Mouse (Mus musculus) cerebellum, adult 2 months (tissue): Measurements from ENCODE around the gene Efna1. TPM values are rescaled to one million over a fixed set of nuclear protein-coding genes. Genes with fewer than 3 reads are reported as not detected.

ENCODE experiments used
- DNase-seq, 2 experiments: peaks; one replicate each; pipeline ENCODE4 v3.0.0; 2021
- H3K27ac ChIP-seq: fragments of 200-500 bp; 2 replicates; pipeline ENCODE4 v1.5.1; 2012; ENCODE audit warnings: low read length, control low read depth, inconsistent platforms; ENCODE audit not compliant: insufficient read depth
- H3K27me3 ChIP-seq: fragments of 200-500 bp; 2 replicates; pipeline ENCODE4 v1.6.1; 2012; ENCODE audit warnings: inconsistent platforms, mild to moderate bottlenecking, low read length, moderate library complexity; ENCODE audit not compliant: control insufficient read depth, insufficient read depth
- H3K4me1 ChIP-seq: fragments of 200-500 bp; 2 replicates; pipeline ENCODE4 v1.6.1; 2011; ENCODE audit warnings: low read length; ENCODE audit not compliant: control insufficient read depth, insufficient read depth
- H3K4me3 ChIP-seq: fragments of 200-500 bp; replicated peaks from 2 replicates; pipeline ENCODE3; 2011; ENCODE audit warnings: mild to moderate bottlenecking, low read depth, low read length, control low read depth; ENCODE audit not compliant: insufficient read depth
- CTCF ChIP-seq: fragments of 200-500 bp; IDR thresholded peaks from 2 replicates; pipeline ENCODE4 v1.5.1; 2011; ENCODE audit warnings: low read depth, mild to moderate bottlenecking, control low read depth, low read length, moderate library complexity, borderline replicate concordance; ENCODE audit not compliant: insufficient read depth
- POLR2A ChIP-seq: fragments of 200-500 bp; IDR thresholded peaks from 2 replicates; pipeline ENCODE4 v1.6.1; 2011; ENCODE audit warnings: low read length, control low read depth, borderline replicate concordance; ENCODE audit not compliant: insufficient read depth
- WGBS: fragments of 180-500 bp; shearing (Covaris S2); methylation state at CpG from one replicate; pipeline ENCODE4 v1.1.7; 2018; 5-methylcytosine and 5-hydroxymethylcytosine counted together
- polyA plus RNA-seq: library from polyadenylated mRNA; depleted of rRNA; stranded (reverse); fragments of >200 nt; gene quantifications from 2 replicates; pipeline ENCODE4 v1.2.3, GENCODE M21; 2012

Efna1 gene
- polyA plus RNA-seq, 1 experiment: 14.2 TPM

- Histone ChIP-seq H3K27ac (peak overlapping the region; percentile 63), H3K4me1 (peaks cover 14% of the 10 kb centered on the region), H3K4me3 (peak overlapping the region; percentile 95), H3K27me3 (no peaks in the 10 kb centered on the region)
- peak; percentile 64 to 70 for DNase-seq
- WGBS: 5% methylated on average over 25 of the region's 25 CpGs
- TF ChIP-seq POLR2A: no peak
- TF ChIP-seq CTCF: peak; percentile 30; the same call in 1 of the 2 replicates
These were observed 36.6 kb downstream of the Efna1 start for GRCm38 (mm10) chr3:89244158-89244981.

- 23% methylated on average over 14 of the region's 14 CpGs for WGBS
- Histone ChIP-seq H3K4me3 (peak overlapping the region; percentile 95), H3K4me1 (peaks cover 14% of the 10 kb centered on the region), H3K27me3 (no peaks in the 10 kb centered on the region), H3K27ac (no peak overlapping the region)
- TF ChIP-seq POLR2A (no peak), CTCF (no peak)
- peak in 1 of 2 experiments; percentile 40 for DNase-seq
These were observed 37.3 kb downstream of the Efna1 start for GRCm38 (mm10) chr3:89243609-89244008.

DNA sequence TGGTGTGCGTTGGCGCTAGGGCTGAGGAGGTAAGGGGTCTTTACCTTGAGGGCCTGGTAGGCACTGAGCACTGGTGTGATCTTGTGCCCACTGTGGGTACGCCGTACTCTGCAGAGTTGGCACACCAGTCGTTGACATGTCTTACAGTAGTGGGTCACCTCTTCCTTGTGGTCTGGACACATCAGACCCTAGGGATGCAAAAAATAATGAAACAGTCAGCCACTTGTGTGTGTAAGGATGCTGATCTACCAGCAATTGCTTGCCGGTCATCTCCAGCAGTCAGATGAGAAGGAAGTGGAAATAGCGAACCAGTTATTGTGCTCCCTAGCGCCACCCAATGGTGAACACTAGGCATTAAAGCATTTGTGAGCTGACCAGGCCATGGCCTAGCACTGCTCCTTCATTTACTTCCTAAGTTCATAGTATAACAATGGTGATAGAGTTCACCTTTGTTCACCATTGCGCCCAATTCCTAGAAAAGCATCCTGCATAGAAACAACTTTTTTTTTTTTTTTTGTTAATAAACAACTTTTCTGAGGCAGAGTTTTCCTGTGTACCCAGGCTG, 38.5 kb downstream of the Efna1 start:
- Histone ChIP-seq H3K4me3 (no peak overlapping the region), H3K27me3 (no peaks in the 10 kb centered on the region), H3K4me1 (peaks cover 14% of the 10 kb centered on the region), H3K27ac (no peak overlapping the region)
- WGBS: 59% methylated on average over 9 of the region's 9 CpGs
- TF ChIP-seq CTCF: peak; percentile 81
- TF ChIP-seq POLR2A: no peak
- DNase-seq: peak; percentile 70

DNA sequence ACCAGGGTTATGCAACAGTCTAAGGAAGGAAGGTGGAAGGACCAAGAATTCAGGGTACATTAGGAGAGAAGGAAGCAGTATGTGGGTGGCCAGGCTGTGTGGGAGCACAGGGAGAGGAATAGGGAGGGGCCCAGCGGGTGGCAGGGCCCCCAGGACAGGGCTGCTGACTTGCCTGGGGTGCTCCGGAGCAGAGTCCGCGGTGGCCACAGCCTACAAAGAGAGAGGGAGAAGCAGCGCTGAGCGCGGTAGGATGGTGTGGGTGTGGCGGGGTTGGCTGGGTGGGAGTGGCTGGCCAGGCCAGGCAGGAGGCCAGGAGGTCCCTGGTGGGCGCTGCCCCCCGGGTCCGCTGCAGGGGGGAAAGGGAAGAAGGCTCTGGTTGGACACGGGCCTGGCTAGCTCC, 42.4 kb downstream of the Efna1 start:
- Histone ChIP-seq H3K27ac (no peak overlapping the region), H3K4me1 (peaks cover 23% of the 10 kb centered on the region), H3K27me3 (no peaks in the 10 kb centered on the region), H3K4me3 (no peak overlapping the region)
- no peak for DNase-seq
- TF ChIP-seq POLR2A (no peak), CTCF (no peak)
- WGBS: 58% methylated on average over 12 of the region's 12 CpGs

DNA sequence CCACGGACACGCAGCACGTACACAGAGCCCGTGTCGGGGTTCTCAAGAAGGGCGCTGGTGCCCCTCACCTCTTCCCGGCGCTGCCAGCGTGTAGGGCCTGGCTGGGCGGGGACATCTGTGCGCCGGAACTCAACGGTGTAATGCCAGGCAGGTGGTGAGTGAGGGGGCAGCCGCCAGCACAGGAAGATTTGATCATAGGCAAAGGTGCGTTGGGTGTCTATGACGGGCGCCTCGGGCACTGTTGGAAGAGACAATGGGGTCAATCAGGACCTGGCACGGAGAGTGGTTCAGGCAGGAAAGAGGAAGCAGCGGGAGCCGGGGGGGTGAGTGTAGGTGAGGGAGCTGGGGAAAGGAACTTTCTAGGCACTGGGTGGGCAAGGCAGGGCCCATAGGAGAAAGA, 43.3 kb downstream of the Efna1 start:
- DNase-seq: no peak
- peaks cover 20% of the 10 kb centered on the region for H3K4me1 ChIP-seq
- no peak overlapping the region for H3K27ac ChIP-seq
- H3K4me3 ChIP-seq: no peak overlapping the region
- H3K27me3 ChIP-seq: no peaks in the 10 kb centered on the region
- TF ChIP-seq POLR2A (no peak), CTCF (no peak)
- WGBS: 90% methylated on average over 21 of the region's 21 CpGs

DNA sequence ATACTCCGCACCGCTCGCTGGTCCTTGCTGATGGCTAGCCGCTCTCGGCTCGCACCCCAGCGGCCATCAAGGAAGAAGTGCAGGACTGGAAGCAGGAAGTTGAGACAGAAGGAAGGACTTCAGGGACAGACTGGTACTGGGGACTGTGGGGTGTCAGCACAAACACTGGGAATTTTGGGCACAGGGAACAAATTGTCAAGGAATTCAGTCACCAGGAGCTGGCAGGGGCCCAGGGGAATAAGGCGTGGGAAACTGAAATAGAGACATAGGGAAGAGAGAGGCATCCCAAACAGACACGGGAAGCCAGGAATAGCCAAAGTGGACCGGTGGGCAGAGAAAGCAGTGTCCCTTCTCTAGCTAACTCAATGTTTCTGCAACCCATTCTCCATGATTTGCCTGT, 44.4 kb downstream of the Efna1 start:
- H3K27me3 ChIP-seq: no peaks in the 10 kb centered on the region
- H3K4me3 ChIP-seq: no peak overlapping the region
- no peak overlapping the region for H3K27ac ChIP-seq
- TF ChIP-seq CTCF (no peak), POLR2A (no peak)
- DNase-seq: no peak
- peaks cover 21% of the 10 kb centered on the region for H3K4me1 ChIP-seq
- WGBS: 81% methylated on average over 10 of the region's 10 CpGs

DNA sequence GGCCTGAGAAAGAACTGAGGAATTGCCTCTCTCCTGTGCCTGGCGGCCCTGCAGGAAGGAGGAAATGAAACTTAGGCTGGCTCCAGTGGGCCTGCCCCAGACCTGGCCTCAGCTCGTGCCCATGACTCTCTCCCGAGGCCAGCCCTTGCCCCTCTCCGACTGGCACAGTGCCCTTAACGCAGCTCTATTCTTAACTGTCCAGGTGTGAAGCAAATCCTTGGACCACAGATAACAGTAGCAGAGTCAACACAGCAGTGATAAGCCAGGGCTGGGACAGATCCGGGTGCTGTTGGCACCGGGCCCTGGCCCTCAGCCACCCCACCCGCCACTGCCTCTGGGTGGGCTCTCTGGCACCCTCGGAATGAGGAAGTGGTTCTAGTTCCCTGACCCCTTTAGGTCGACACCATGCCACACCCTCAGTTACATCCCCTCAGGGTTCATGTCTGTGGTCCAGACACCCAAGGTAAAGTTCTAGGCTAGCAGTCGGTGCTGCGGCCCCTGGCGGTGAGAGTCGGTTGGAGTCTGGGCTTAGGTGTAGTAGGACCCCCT, 47.3 kb downstream of the Efna1 start:
- TF ChIP-seq POLR2A (no peak), CTCF (no peak)
- WGBS: 44% methylated on average over 14 of the region's 14 CpGs
- Histone ChIP-seq H3K27ac (no peak overlapping the region), H3K27me3 (no peaks in the 10 kb centered on the region), H3K4me3 (no peak overlapping the region), H3K4me1 (peaks cover 21% of the 10 kb centered on the region)
- DNase-seq: no peak

- DNase-seq: no peak
- TF ChIP-seq POLR2A: no peak
- no peak for TF ChIP-seq CTCF
- WGBS: 75% methylated on average over 6 of the region's 6 CpGs
- Histone ChIP-seq H3K27ac (no peak overlapping the region), H3K4me3 (no peak overlapping the region), H3K4me1 (peaks cover 21% of the 10 kb centered on the region), H3K27me3 (no peaks in the 10 kb centered on the region)
These were observed 48.3 kb downstream of the Efna1 start for GRCm38 (mm10) chr3:89232614-89233013.
